Mouse (Mus musculus): ENCODE measurements around the gene Rpl3l. TPM values are rescaled to one million over a fixed set of nuclear protein-coding genes. Genes with fewer than 3 reads are reported as not detected.

Gene Rpl3l
- polyA plus RNA-seq (2014; fragmentation: Nextera tagmentation; extraction: Ambion mirVana) = not detected in 2 replicates

GRCm38 (mm10) chr17:24727618-24728017 is at the start of gene Rpl3l:
TSS of gene Rpl3l (plus strand) at chr17:24727820.
- DNase-seq (ENCODE audit: low spot score) = no peak
- Histone ChIP-seq H3K27me3 (ENCODE audit: control insufficient read depth, insufficient read depth, low read length) (no peaks in the 10 kb centered on the region), H3K4me3 (ENCODE audit: low read depth, low read length) (no peak within 1 kb of the TSS), H3K4me1 (ENCODE audit: control insufficient read depth, insufficient read depth, low read length) (0 out of 2 replicates have a peak, but pooled peaks cover 6% of the 10 kb centered on the region), H3K9me3 (ENCODE audit: control insufficient read depth, low read length) (no peaks in the 10 kb centered on the region), H3K36me3 (ENCODE audit: control insufficient read depth, insufficient read depth, low read length) (no peaks in the 10 kb centered on the region), H3K4me2 (ENCODE audit: low read depth, severe bottlenecking) (no peak within 1 kb of the TSS), H3K9ac (ENCODE audit: low read length) (peak within 1 kb of the TSS; percentile 14; the same call in 1 of the 2 replicates), H3K27ac (replicated peaks; ENCODE audit: low read depth, low read length) (no peak within 1 kb of the TSS)
- 62% methylated on average over 2 of the region's 2 CpGs for WGBS
- ATAC-seq (ENCODE audit: insufficient number of reproducible peaks, low FRiP score, low TSS enrichment, low read depth) = no peak

GRCm38 (mm10) chr17:24686514-24686913 is 41.1 kb upstream of the Rpl3l start:
- 25% methylated on average over 16 of the region's 16 CpGs for WGBS
- no peaks in the 10 kb centered on the region for H3K9me3 ChIP-seq (ENCODE audit: control insufficient read depth, low read length)
- no peak overlapping the region for H3K9ac ChIP-seq (ENCODE audit: low read length)
- no peak overlapping the region for H3K4me3 ChIP-seq (ENCODE audit: low read depth, low read length)
- H3K27ac ChIP-seq (replicated peaks; ENCODE audit: low read depth, low read length) = no peak overlapping the region
- peaks cover 36% of the 10 kb centered on the region for H3K27me3 ChIP-seq (ENCODE audit: control insufficient read depth, insufficient read depth, low read length)
- H3K4me2 ChIP-seq (ENCODE audit: low read depth, severe bottlenecking) = peak overlapping the region; percentile 18
- no peak for ATAC-seq (ENCODE audit: insufficient number of reproducible peaks, low FRiP score, low TSS enrichment, low read depth)
- peaks cover 3% of the 10 kb centered on the region; the same call in 1 of the 2 replicates for H3K36me3 ChIP-seq (ENCODE audit: control insufficient read depth, insufficient read depth, low read length)
- peak; percentile 66 for DNase-seq (ENCODE audit: low spot score)
- 0 out of 2 replicates have a peak, but pooled peaks cover 5% of the 10 kb centered on the region for H3K4me1 ChIP-seq (ENCODE audit: control insufficient read depth, insufficient read depth, low read length)

DNA sequence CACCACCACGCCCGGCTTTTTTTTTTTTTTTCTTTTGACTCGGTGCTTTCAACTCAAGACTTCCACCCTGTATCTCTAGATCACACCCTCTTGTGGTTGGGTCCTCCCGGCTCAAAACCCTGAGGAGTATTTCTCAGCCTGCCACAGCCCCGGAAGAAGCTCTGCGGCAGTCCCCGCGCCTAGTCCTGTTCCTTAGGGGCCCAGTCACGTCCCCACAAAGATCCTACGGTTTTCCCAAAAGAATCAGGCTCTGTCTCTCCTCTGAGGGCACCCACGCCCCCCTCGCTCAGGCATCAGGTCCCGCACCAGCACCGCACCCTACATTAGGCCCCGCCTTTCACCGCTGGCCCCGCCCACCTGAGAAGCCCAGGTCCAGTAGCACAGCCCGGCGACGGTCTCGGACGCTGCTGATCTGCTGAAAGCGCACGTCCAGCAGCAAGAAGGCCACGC is 40.4 kb upstream of the Rpl3l start:
- peaks cover 2% of the 10 kb centered on the region; the same call in 1 of the 2 replicates for H3K36me3 ChIP-seq (ENCODE audit: control insufficient read depth, insufficient read depth, low read length)
- H3K27ac ChIP-seq (replicated peaks; ENCODE audit: low read depth, low read length) = no peak overlapping the region
- no peak for ATAC-seq (ENCODE audit: insufficient number of reproducible peaks, low FRiP score, low TSS enrichment, low read depth)
- WGBS = under 1% methylated on average over 24 of the region's 25 CpGs
- H3K4me1 ChIP-seq (ENCODE audit: control insufficient read depth, insufficient read depth, low read length) = 0 out of 2 replicates have a peak, but pooled peaks cover 5% of the 10 kb centered on the region
- no peaks in the 10 kb centered on the region for H3K9me3 ChIP-seq (ENCODE audit: control insufficient read depth, low read length)
- H3K4me2 ChIP-seq (ENCODE audit: low read depth, severe bottlenecking) = peak overlapping the region; percentile 30
- peak; percentile 59 for DNase-seq (ENCODE audit: low spot score)
- H3K27me3 ChIP-seq (ENCODE audit: control insufficient read depth, insufficient read depth, low read length) = peaks cover 36% of the 10 kb centered on the region
- peak overlapping the region; percentile 12 for H3K4me3 ChIP-seq (ENCODE audit: low read depth, low read length)
- no peak overlapping the region for H3K9ac ChIP-seq (ENCODE audit: low read length)

GRCm38 (mm10) chr17:24687599-24687998 is 40.0 kb upstream of the Rpl3l start:
- Histone ChIP-seq H3K9me3 (ENCODE audit: control insufficient read depth, low read length) (no peaks in the 10 kb centered on the region), H3K36me3 (ENCODE audit: control insufficient read depth, insufficient read depth, low read length) (peaks cover 6% of the 10 kb centered on the region), H3K9ac (ENCODE audit: low read length) (no peak overlapping the region), H3K4me3 (ENCODE audit: low read depth, low read length) (peak overlapping the region; percentile 12), H3K4me2 (ENCODE audit: low read depth, severe bottlenecking) (peak overlapping the region; percentile 30), H3K27ac (replicated peaks; ENCODE audit: low read depth, low read length) (no peak overlapping the region), H3K27me3 (ENCODE audit: control insufficient read depth, insufficient read depth, low read length) (peaks cover 36% of the 10 kb centered on the region), H3K4me1 (ENCODE audit: control insufficient read depth, insufficient read depth, low read length) (0 out of 2 replicates have a peak, but pooled peaks cover 5% of the 10 kb centered on the region)
- WGBS = 19% methylated on average over 23 of the region's 23 CpGs
- DNase-seq (ENCODE audit: low spot score) (no peak), ATAC-seq (ENCODE audit: insufficient number of reproducible peaks, low FRiP score, low TSS enrichment, low read depth) (no peak)

GRCm38 (mm10) chr17:24689251-24690081 is 38.2 kb upstream of the Rpl3l start, which contains the start of gene Syngr3:
TSS of gene Syngr3 (minus strand) at chr17:24689955.
- DNase-seq (ENCODE audit: low spot score) = peak; percentile 53
- Histone ChIP-seq H3K27me3 (ENCODE audit: control insufficient read depth, insufficient read depth, low read length) (peaks cover 36% of the 10 kb centered on the region), H3K4me2 (ENCODE audit: low read depth, severe bottlenecking) (peak within 1 kb of the TSS; percentile 94), H3K36me3 (ENCODE audit: control insufficient read depth, insufficient read depth, low read length) (peaks cover 7% of the 10 kb centered on the region), H3K4me1 (ENCODE audit: control insufficient read depth, insufficient read depth, low read length) (0 out of 2 replicates have a peak, but pooled peaks cover 5% of the 10 kb centered on the region), H3K9ac (ENCODE audit: low read length) (peak within 1 kb of the TSS; percentile 60), H3K4me3 (ENCODE audit: low read depth, low read length) (peak within 1 kb of the TSS; percentile 68), H3K9me3 (ENCODE audit: control insufficient read depth, low read length) (no peaks in the 10 kb centered on the region), H3K27ac (replicated peaks; ENCODE audit: low read depth, low read length) (no peak within 1 kb of the TSS)
- WGBS = under 1% methylated on average over 55 of the region's 55 CpGs
- no peak for ATAC-seq (ENCODE audit: insufficient number of reproducible peaks, low FRiP score, low TSS enrichment, low read depth)

- ATAC-seq (ENCODE audit: insufficient number of reproducible peaks, low FRiP score, low TSS enrichment, low read depth) (no peak), DNase-seq (ENCODE audit: low spot score) (no peak)
- Histone ChIP-seq H3K4me3 (ENCODE audit: low read depth, low read length) (no peak overlapping the region), H3K4me2 (ENCODE audit: low read depth, severe bottlenecking) (no peak overlapping the region), H3K27ac (replicated peaks; ENCODE audit: low read depth, low read length) (no peak overlapping the region), H3K36me3 (ENCODE audit: control insufficient read depth, insufficient read depth, low read length) (peaks cover 7% of the 10 kb centered on the region), H3K9ac (ENCODE audit: low read length) (no peak overlapping the region), H3K9me3 (ENCODE audit: control insufficient read depth, low read length) (no peaks in the 10 kb centered on the region), H3K4me1 (ENCODE audit: control insufficient read depth, insufficient read depth, low read length) (peaks cover 14% of the 10 kb centered on the region; the same call in 1 of the 2 replicates), H3K27me3 (ENCODE audit: control insufficient read depth, insufficient read depth, low read length) (peaks cover 34% of the 10 kb centered on the region)
- WGBS = 94% methylated on average over 5 of the region's 5 CpGs
These were observed 35.2 kb upstream of the Rpl3l start for GRCm38 (mm10) chr17:24692385-24692784.

DNA sequence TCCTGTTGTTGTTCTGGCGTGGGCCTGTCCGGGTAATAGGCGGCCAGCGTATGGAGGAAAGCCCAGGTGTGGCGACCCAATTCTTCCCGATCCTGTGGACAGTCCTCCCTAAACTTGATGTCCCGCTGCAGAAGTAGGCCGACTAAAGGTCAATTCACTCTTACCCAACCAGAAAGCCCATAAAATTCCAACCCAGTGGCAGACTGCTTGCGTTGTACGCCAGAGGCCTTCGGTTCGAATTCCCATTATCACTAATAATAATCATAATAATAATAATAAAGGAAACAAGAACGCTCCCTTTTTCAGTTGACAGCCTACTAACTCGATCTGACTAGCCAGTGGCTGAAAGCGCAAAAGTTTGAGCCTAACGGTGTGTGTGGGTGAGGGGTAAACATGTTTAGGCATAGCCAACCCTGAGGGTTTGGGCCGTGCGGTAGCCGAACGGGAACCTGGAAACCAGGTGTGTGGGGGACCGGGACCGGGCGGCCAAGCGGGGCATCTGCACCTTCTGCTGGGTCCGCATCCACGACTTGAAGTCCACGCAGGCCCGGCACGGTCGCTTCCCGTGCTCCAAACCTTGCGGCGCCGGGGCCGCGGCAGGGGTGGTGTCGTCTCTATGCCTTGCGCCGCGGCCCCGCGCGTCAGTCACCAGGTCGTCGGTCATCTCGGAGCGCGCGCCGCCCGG is 32.2 kb upstream of the Rpl3l start:
- H3K9ac ChIP-seq (ENCODE audit: low read length) = peak overlapping the region; percentile 79
- ATAC-seq (ENCODE audit: insufficient number of reproducible peaks, low FRiP score, low TSS enrichment, low read depth) = peak; percentile 34; the same call in 1 of the 2 replicates
- no peaks in the 10 kb centered on the region for H3K9me3 ChIP-seq (ENCODE audit: control insufficient read depth, low read length)
- peaks cover 10% of the 10 kb centered on the region for H3K36me3 ChIP-seq (ENCODE audit: control insufficient read depth, insufficient read depth, low read length)
- 5% methylated on average over 51 of the region's 51 CpGs for WGBS
- peaks cover 3% of the 10 kb centered on the region for H3K27me3 ChIP-seq (ENCODE audit: control insufficient read depth, insufficient read depth, low read length)
- peak overlapping the region; percentile 88 for H3K4me3 ChIP-seq (ENCODE audit: low read depth, low read length)
- H3K27ac ChIP-seq (replicated peaks; ENCODE audit: low read depth, low read length) = peak overlapping the region; percentile 75
- peak; percentile 55 for DNase-seq (ENCODE audit: low spot score)
- peak overlapping the region; percentile 87 for H3K4me2 ChIP-seq (ENCODE audit: low read depth, severe bottlenecking)
- peaks cover 9% of the 10 kb centered on the region; the same call in 1 of the 2 replicates for H3K4me1 ChIP-seq (ENCODE audit: control insufficient read depth, insufficient read depth, low read length)
